Mouse (Mus musculus): Measurements from ENCODE around the gene Magt1.
"Not testable (repeated sequence)": the region's sequence is repeated elsewhere in the genome, so short reads cannot be mapped to it uniquely, and the experiment has no call there.

Magt1 gene

DNA sequence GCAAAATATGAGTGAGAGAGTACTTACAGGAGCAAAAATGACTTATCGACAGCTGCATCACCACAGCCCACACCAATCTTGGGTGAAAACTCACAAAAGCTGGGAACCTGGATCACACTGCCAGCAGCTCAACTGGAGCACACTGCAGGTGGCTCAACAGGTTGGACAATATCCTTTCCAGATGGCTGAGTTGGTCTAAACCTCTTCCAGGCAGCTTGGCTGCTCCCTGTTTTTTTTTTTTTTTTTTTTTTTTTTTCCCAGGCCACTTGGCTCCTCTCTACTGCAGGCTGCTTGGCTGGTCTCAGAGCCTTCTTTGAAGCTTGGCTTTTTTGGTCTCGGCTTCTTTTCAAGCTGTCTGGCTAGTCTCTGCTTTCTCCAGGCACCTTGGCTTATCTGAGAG, 57.7 kb downstream of the Magt1 start:
- in situ Hi-C loops (cut with MboI; ENCODE audit: low sequenced_read_pairs) = no loop called here

GRCm38 (mm10) chrX:105946357-105946756, 65.3 kb downstream of the Magt1 start:
- in situ Hi-C loops (cut with MboI; ENCODE audit: low sequenced_read_pairs) = no loop called here

DNA sequence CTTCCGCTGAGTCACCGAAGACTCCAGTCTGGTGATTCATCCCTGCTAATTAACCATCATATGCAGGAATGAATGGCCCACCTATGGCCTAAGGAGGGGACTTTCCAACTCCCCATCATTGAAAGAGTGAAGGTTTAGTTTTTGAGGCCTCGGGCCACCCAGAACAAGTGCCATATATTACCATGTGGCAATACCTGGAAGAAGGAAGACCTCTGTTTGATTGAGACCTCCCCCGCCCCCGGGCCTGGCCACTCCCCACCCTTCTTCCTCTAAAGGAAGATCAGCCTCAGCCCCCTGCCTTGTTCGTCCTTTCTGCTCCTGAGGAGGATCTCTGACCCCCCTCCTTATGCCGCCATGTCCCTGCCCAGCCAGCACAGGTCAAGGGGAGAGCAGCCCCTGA, 72.5 kb downstream of the Magt1 start:
- in situ Hi-C loops (cut with MboI; ENCODE audit: low sequenced_read_pairs) = no loop called here

GRCm38 (mm10) chrX:105937736-105938135, 74.0 kb downstream of the Magt1 start:
- in situ Hi-C loops (cut with MboI; ENCODE audit: low sequenced_read_pairs) = no loop called here

DNA sequence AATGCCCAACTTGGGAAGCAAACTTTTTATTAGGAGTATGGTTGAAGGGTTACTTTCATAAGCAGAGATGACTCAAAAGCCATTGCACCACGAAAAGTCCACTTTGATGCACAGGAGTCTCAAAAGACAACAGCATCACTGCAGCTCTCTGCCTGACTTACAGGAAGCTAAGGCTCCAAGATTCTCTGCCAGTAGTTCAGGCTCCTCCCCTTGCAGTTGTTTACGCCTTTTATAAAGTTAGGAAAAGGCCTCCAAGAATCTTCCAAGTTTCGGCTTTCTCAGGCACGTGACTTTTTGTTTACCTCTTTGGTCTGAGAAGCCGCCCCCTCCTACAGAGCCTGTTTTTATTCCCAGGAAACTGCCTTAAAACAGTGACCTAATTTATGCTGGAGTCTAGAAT, 77.4 kb downstream of the Magt1 start:
- in situ Hi-C loops (cut with MboI; ENCODE audit: low sequenced_read_pairs) = no loop called here

GRCm38 (mm10) chrX:105929478-105930038, 82.1 kb downstream of the Magt1 start:
- in situ Hi-C loops (cut with MboI; ENCODE audit: low sequenced_read_pairs) = no loop called here

DNA sequence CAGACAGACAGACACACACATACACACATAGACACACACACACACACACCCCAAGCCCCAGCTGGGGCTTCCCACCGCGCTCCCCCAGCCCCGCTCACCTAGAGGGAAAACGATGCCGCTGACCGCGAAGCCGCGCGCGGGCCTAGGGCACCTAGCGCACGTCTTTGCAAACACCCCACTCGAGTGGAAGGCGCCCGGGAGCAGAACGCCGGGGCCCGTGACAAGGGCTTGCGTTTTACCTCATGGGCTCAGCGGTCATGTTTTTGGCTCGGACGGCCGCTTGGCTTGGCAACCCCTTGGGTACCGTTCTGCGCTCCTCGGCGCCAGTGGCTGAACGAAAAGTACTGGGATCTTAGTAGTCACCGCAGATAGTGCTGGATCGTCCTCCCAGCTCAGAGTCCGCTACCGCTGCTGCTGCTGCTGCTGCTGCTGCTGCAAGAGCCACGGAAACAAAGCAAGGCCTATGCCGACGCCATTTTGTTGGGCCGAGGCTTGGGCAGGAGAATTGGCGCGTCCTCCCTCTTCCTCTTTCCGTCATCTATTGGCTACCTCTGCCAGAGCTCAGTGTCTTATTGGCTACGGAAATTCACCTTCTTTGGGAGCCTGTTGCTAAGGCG, 82.7 kb downstream of the Magt1 start, which contains the start of gene Atrx:
Gene Atrx (minus strand): TSS at position 543 of the 617 bp plus-strand sequence.
- in situ Hi-C loops (cut with MboI; ENCODE audit: low sequenced_read_pairs) = no loop called here

DNA sequence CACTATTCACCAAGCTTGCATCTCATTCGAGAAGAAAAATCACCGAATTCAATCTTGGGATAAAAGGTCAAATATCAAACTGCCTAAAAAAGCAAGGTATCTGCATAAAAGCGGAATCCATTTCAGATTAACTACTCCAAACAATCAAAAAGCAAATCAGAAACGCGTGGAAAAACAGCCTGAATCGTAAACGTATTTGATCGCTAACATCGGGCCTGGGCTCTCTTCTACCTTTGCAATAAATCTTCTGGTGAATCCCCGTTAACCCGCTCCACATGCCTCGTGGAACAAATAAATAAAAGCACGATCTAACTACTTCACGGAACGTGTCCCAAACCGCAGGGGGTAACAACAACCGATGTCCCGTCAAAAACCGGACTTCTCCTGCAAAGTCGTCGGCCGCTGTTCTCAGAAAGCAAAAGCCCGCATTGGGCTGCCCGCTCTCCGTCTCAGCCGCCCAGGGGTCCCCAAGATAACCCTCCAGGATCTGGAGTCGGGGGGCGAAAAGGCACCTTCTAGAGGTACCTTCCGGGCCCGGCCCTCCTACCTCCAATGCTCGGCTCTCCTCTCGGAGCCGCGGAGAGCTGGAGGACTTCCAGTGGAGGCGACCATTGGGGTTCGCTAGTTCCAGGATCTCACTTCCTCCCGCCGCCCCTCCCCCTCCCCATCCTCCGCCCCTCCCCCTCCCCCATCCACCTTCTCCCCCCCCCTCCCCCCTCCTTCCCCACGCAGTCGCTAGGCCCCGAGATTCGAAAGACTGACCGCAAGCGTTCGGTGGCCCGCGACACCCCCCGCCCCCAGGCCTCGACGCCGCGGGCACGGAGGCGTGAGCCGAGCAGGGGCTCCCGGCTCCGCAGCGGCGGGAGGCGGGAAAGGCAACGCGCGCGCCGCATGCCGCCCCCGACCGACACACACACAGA, 83.5 kb downstream of the Magt1 start:
- in situ Hi-C loops (cut with MboI; ENCODE audit: low sequenced_read_pairs) = no loop called here

DNA sequence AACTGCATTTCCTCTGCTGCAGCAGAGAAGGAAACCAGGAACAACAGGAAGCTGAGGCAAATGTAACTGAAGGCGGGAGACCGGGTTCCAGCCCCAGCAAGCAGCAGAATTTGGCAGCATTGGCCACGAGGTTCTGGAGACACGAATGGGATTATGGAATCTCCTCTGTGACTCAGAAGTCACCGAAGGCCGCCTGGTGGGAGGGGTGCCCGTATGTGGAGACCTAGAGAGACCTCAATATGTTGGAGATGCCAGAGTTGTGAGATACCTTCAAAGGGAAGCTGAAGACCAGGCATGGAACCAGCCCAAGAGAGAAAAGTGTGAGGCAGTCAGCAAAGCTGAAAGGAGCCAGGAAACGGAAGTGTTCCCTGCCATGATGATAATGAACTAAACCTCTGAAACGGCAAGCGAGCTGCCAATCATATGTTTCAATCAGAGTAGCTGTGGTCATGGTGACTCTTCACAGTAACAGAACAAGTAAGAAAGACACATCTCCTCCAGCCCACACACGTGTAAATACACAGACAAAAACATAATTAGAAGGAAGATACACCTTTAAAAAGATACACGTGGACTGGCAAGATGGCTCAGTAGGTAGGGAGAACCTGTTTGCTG, 85.5 kb downstream of the Magt1 start:
- in situ Hi-C loops (cut with MboI; ENCODE audit: low sequenced_read_pairs) = no loop called here

GRCm38 (mm10) chrX:105924326-105925070, 87.2 kb downstream of the Magt1 start:
- in situ Hi-C loops (cut with MboI; ENCODE audit: low sequenced_read_pairs) = no loop called here

DNA sequence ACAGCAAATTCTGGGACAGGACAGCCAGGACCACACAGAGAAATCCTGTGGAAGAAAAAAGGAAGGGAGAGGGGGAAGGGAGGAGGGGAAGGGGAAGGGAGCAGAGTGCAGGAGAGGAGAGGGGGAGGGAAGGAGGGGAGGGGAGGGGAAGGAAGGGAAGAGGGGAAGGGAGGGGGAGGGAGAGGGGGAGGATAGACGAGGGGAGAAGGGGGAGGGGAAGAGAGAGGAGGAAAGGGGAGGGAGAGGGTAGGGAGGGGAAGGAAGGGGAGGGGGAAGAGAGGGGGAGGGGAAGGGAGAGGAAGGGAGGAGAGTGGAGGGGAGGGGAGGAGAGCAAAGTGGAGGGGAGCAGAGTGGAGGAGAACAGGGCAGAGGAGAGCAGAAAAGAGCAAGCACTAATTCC, 87.8 kb downstream of the Magt1 start:
- in situ Hi-C loops (cut with MboI; ENCODE audit: low sequenced_read_pairs) = no loop called here

GRCm38 (mm10) chrX:105922986-105923385, 88.7 kb downstream of the Magt1 start:
- in situ Hi-C loops (cut with MboI; ENCODE audit: low sequenced_read_pairs) = not testable (repeated sequence)

- in situ Hi-C loops (cut with MboI; ENCODE audit: low sequenced_read_pairs) = no loop called here
Observed at GRCm38 (mm10) chrX:105921421-105921820, 90.3 kb downstream of the Magt1 start.
